Mouse (Mus musculus) T-helper 17 cell (primary cell): ENCODE measurements around the gene Nuak1.

Experiments
- in situ Hi-C, 2 experiments: fragments of 300-600 bp; cut with MboI, MseI; formaldehyde crosslinking; loops; 1 replicate in 1 of 2; 2 replicates in 1 of 2; pipeline ENCODE4 v1.15.1; 2025; ENCODE audit warnings: high pct_unique_total_duplicates in 2 of 2

The Nuak1 gene

GRCm38 (mm10) chr10:84447411-84447821 is 7.0 kb upstream of the Nuak1 start:
- in situ Hi-C loops = loop anchor here in 1 of 2 experiments (5.0 kb wide), 1 partner anchor 630 kb away; no protein-coding TSS in a partner anchor

DNA sequence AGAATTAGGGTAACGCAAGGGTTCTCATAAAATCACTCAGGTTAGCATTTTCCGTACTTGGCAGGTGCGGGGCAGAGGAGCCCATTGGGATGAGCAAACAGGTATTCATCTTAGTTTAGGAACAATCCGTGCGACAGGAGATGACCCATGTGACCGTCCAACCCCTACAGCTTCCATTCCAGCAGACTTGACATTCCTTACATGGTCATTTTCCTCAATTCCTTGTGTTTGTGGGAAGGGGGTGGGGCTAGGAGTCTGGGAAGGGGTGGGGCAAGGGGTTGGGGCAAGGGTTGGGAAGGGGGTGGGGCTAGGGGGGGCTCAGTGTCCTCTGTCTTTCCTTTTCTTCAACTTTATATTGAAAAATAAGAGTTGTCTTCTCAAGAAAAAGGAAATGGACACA is 6.3 kb upstream of the Nuak1 start:
- in situ Hi-C loops = loop anchor here in 1 of 2 experiments (5.0 kb wide), 1 partner anchor 629 kb away; no protein-coding TSS in a partner anchor

GRCm38 (mm10) chr10:84444396-84444795 is 4.0 kb upstream of the Nuak1 start:
- in situ Hi-C loops = no loop called here

DNA sequence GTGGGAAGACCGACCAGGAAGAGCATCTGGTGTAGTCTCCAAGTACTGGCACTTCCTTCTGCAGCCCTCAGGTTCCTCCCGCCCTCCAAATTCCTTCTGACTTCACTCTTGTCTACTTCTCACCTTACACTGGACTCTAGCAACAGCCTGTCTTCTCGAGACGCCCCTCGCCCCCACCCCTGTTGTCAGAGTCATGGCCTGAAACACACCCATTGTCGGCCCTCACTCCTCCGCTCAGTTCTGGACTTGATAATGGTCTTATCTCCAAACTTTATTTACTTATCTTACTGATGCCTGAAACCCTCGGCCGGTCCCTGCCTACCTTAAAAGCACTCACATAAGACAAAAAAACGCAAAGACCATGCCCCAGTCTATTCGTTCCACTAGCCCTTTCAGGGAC is 1.4 kb upstream of the Nuak1 start:
- in situ Hi-C loops = no loop called here

GRCm38 (mm10) chr10:84441434-84441785 is 1.0 kb upstream of the Nuak1 start:
- in situ Hi-C loops = no loop called here

DNA sequence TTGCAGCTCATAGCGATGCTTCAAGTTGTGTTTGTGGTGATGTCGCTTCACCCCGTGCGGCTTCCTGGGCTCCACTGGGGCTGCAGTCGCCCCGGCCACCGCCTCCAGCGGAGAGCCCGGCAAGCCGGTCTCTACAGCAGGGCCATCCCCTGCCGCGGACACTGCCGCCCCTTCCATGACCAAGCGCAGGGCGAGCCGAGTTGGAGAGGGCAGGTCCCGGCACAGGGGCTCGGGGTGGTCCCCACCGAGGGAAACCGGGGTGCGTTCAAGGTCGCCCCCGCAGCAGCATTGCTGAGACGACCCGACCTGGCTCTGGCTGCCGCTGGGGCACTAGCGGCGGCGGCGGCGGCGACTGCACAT is 236 bp downstream of the Nuak1 start:
- in situ Hi-C loops = no loop called here

DNA sequence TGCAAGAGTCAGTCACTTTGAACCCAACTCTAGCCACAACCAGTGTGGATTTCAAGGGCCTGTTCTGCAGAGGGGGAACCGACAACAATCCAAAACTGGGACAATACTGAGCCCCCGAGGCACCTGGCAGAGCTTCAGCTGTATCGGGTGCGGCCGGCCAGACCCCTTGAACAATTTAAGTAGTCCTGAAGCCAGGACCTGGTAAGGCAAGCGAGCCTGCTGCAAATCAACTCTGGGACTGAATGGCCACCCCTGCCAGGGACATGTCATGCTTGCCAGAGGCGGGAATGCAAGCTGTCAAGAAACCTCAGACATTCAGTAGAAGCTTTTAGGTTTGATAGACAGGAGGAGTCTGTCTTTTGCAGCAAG is 1.2 kb downstream of the Nuak1 start:
- in situ Hi-C loops = loop anchor here in 1 of 2 experiments (10.0 kb wide), 1 partner anchor 614 kb away; no protein-coding TSS in a partner anchor

DNA sequence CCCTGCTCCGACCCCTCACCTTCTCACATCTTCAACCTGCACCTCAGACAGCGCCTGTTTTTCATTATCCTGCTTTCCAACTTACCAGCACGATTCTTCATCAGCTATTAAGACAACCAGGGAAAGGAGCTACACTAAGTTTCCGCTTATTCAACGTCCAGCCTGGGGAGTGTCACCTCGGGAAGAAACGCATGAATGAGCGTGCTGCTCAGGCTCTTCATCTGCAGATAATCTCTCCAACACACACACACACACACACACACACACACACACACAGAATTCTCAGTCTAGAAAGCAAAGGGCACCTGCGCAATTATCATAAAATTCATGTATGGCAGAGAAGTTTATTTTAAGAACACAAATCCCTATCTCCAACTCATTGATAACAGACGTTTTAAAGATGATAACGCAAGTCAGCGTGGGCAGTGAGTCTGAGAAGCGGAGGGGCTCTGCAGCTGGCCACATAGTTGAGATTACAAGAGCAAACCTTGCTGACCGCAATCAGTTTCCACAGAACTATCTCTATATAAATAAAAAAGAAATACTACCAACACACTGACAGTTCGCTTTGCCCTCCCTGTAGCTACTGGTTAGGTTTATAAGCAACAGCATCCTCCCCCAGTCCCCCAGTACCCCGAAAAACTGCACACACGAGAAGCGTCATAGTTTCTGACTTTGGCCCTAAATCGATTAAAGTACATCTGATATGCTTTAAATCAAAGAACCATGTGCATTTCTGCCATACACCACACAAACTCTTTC is 1.8 kb downstream of the Nuak1 start:
- in situ Hi-C loops = loop anchor here in 1 of 2 experiments (10.0 kb wide), 1 partner anchor 614 kb away; no protein-coding TSS in a partner anchor

- in situ Hi-C loops = loop anchor here in 1 of 2 experiments (10.0 kb wide), 1 partner anchor 613 kb away; no protein-coding TSS in a partner anchor
These were observed 2.4 kb downstream of the Nuak1 start for GRCm38 (mm10) chr10:84438049-84438422.

DNA sequence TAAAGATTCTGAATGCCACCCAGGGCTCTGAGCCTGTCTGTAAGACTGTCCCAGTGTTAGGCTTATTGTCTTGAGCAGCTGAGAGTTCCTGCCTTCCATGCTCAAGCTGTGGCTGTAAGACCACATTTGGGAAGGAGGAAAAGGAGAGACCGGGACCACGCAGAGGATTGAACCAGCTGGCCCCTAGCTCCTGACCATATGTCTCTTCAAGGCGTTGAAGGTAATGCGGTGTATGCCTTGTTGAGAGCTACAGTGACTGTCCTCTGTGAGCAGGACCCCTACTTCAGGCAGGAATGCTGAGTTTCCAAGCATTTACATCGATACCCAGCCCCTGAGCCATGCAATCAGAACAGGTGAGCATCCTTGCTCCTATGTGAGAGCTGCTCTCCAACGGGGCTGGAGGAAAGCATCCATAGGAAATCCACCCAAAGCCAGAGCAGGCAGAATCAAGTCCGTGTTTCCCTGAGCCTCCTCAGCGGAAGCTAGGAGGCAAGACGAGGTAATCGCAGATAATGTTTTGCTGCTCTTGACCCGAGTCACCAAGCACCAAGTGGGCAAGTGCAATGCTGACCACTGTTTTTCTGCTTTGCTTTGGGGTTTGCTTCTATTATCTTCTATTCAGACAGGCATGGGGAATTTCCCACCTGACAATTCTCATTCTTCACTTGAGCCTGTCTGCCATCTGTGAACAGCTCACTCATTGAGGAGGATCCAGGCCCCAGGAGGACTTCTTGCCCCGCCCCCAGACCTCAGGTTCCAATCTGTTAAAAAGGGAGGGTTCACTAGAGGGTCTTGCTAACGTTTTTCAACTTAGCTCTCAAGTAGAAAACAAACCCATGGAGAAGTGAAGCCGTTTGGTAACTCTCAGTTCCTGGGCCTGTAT is 3.0 kb downstream of the Nuak1 start:
- in situ Hi-C loops = loop anchor here in 1 of 2 experiments (10.0 kb wide), 1 partner anchor 613 kb away; no protein-coding TSS in a partner anchor

DNA sequence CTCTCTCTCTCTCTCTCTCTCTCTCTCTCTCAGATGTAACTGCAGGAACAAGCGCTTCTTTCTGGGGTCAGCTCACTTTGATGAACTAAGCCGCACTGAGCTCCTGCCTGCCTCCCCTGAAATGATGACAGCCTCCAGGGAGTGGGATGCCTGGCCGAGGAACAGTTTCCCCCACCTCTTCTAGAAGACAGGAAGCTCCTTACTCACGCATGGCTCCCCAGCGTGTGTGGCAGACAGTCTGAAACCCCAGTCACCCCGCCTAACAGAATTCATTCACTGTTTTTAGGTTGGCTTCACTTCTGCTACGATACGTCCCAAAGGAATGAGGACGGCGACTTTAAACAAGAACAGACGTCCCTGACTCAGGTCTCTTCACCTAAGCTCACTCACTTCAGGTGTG is 4.5 kb downstream of the Nuak1 start:
- in situ Hi-C loops = loop anchor here in 1 of 2 experiments (10.0 kb wide), 1 partner anchor 611 kb away; no protein-coding TSS in a partner anchor

GRCm38 (mm10) chr10:84433193-84433801 is 7.1 kb downstream of the Nuak1 start:
- in situ Hi-C loops = loop anchor here (5.0 to 10.0 kb wide), 2 partner anchors 46 to 608 kb away; no protein-coding TSS in a partner anchor

GRCm38 (mm10) chr10:84424374-84424773 is 16.0 kb downstream of the Nuak1 start:
- in situ Hi-C loops = no loop called here

DNA sequence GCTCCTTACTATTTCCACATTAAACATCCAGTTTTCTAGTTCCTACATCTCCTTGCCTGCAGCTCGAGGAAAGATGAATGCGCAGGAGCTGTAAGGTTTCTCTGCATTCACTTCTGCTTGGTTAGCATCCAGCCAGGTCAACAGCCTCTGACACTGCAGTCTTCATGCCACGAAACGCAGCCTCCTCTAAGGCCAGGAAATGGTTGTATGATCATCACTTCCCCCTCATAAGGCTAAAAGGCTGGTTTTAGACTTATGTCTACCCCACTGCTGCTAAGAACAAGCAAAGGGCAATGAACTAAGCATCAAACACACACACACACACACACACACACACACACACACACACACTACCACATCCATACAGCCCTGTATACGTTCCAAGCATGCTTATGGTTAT is 16.5 kb downstream of the Nuak1 start:
- in situ Hi-C loops = no loop called here

DNA sequence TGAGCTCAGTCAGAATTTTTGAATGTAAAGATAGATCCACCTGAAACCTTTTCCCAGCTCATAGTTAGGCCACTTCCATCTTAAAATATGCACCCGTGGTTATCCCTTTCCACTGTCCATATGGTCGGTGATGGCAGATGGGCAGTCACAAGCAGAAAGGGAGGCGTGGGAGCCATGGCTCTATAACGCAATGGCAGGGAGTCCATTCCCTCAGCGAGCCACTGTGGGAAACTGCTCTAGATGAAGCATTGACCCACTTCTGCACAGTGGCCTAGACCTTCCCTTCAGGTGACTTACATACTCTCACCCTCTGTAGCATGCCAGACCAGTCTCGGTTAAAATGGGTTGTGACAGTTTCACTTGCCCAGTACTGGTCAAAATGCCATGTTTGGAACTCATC is 19.8 kb downstream of the Nuak1 start:
- in situ Hi-C loops = no loop called here

DNA sequence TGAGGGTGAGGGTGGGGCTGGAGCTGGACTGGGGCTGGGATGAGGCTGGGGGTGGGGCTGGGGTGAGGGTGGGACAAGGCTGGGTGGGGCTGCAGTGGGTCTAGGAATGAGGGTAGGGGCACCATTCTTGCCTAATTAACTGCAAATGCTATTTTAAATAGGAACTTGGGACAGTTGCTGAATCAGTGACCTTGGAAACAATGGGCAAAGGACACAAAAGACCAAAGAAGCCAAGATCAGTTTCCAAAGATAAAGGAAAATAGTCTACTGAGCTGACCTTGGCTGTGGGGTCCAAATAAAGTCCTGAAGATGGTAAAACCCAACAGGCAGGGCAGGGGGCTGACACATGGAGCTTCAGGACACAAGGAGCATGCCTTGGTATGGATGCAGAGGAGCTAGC is 22.0 kb downstream of the Nuak1 start:
- in situ Hi-C loops = loop anchor here in 1 of 2 experiments (10.0 kb wide), 2 partner anchors 884 to 1494 kb away; partner anchors contain the start of gene Aldh1l2

DNA sequence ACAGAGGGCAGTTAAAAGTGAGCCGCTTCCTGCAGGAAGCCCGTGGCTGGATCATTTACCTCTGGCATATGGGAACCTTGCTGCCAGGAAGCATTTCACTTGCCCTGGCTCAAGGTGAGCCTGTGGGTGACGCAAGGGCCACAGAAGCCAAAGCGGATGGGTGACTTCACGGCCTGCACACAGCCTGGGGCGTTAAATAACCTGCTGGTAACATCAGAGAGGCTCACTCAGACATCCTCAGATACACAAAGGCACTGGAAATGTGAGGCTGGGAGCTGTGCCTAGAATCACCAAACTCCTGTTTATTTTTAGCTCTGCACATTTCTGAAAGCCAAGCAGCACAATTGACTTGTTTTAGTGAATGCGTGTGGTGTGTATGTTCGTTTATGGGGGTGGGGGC is 23.6 kb downstream of the Nuak1 start:
- in situ Hi-C loops = loop anchor here in 1 of 2 experiments (10.0 kb wide), 2 partner anchors 882 to 1492 kb away; partner anchors contain the start of gene Aldh1l2

GRCm38 (mm10) chr10:84414981-84415700 is 25.3 kb downstream of the Nuak1 start:
- in situ Hi-C loops = loop anchor here in 1 of 2 experiments (10.0 kb wide), 2 partner anchors 880 to 1490 kb away; partner anchors contain the start of gene Aldh1l2

DNA sequence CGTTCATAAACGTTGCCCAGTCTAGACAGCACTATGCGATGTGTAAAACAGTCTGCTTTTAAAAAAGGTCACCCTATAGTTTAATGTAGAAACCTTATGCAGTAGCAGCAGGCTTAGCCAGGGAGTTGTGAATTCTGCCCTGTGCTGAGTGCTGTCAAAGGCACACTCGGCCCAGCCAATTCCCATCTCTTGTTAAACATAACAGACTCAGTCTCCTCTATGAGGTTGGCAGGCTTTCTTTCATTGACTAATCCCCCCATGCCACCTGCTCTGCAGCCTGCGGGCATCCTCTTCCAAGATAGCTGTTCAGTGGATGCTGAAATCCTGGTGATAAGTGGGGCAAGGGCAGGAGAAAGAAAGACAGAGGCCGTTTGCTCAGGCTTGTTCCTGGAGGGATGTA is 27.1 kb downstream of the Nuak1 start:
- in situ Hi-C loops = loop anchor here in 1 of 2 experiments (10.0 kb wide), 2 partner anchors 879 to 1489 kb away; partner anchors contain the start of gene Aldh1l2

DNA sequence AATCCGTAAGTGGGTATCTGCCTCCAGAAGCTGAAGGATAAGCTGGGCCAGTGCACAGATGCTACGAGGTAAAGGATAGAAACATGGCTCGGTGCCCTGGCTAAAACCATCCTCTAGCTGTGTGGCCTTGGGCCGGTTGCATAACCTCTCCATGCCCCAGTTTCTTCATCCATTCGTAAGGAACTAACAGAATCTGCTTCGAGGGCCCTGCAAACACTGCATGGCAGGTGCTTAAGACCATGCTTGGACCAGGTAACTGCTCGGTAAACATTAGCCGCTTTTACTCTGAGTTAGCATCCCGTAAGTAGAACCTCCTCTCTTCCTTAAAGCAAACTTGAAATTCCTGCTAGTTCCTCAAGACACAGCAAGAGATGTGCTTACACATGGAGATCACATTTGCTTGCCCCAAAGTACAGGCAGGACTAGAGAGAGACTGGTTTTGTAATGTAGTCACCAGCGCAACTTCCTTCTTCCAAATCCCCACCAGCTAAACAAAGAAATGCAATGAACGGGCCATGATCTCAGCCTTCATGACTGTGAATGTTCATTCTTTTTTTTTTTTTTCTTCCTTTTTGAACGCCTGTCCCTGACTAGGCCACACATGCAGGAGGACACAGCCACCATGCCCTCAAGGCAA is 28.0 kb downstream of the Nuak1 start:
- in situ Hi-C loops = loop anchor here in 1 of 2 experiments (10.0 kb wide), 2 partner anchors 878 to 1488 kb away; partner anchors contain the start of gene Aldh1l2
